Mouse (Mus musculus) kidney, postnatal 14 days (tissue): Measurements from ENCODE around the gene Mmp2.
"Not testable (repeated sequence)": the region's sequence is repeated elsewhere in the genome, so short reads cannot be mapped to it uniquely, and the experiment has no call there.

ENCODE experiments used
- DNase-seq: peaks from one replicate; pipeline ENCODE4 v3.0.0; 2022; ENCODE audit warnings: mixed read lengths

Gene Mmp2

GRCm38 (mm10) chr8:92839161-92839560, 12.1 kb downstream of the Mmp2 start:
- no peak for DNase-seq

GRCm38 (mm10) chr8:92839876-92840275, 12.8 kb downstream of the Mmp2 start:
- DNase-seq: no peak

DNA sequence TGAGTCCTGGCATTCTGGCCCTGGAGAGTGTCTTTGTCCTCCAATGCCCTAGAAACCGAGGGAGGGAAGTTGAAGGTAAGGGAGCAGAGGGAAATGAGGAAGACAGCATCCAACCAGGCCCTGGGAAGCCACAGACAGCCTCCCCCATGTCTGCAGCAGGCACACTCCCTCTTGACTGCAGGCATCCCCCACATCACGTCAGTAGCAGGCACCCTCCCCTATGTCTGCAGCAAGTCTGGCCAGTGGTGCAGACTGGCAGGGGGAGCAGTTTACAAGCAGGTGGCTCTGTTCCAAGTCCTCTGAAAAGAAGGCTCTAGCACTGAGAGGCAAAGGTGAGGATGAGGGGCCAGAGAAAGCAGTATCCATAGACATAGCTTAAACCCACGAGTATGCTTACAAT, 19.6 kb downstream of the Mmp2 start:
- DNase-seq: peak; percentile 30

DNA sequence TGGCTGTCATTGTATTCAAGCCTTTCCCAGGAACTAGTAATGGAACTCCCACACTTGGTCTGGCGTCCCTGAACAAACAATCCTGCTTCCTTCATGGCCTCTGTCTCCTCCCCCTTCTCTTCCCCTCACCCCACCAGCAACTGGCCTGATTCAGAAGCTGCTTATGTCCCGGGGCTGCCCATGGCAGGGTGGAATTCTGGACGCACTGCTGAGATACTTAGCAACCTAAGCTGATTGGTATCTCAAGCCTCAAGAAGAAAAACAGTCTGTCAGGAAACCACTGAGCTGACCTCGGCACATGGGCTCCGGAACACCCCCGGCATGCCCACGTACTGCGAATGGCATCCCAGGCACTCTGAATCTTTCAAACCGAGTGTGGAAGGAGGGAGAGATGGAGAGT, 20.2 kb downstream of the Mmp2 start:
- DNase-seq: peak; percentile 38

DNA sequence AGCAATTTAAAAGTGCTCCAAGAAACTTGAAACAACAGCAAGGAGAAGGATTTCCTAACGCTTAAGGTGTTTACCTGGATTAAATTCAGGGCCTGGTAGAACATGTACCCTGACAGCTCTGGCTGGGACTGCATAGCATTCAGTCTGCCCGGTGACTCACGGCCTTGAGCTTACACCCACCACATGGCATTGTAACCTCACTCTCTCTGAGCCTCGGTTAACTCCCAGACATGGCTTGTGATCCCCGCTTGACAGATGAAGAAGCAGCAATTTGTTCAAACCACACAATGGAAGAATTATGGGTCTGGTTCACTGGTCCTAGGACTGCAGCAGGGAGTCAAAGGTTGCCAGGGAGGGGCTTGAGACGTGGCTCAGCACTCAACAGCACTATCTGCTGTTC, 22.2 kb downstream of the Mmp2 start:
- no peak for DNase-seq

DNA sequence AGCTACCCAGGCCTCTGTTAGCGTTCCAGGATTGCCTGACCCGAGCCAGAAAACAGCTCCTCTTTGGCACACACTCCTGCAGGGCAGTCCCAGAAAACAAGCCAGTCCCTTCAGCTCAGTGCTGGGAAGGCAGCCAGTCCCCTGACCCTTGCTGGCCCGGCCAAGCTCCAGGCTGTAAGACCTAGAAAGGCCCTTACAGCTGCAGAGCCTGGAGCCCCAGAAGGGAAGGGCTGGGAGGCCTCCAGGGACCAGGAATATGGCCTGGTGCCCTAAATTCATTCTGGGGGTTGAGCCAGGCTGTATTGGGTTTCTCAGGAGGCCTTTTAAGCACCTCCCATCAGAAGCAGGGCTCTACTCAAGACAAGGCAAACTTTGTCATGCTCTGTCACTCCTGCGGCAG, 23.1 kb downstream of the Mmp2 start:
- peak; percentile 88 for DNase-seq

- no peak for DNase-seq
Observed at GRCm38 (mm10) chr8:92851381-92851780, 24.3 kb downstream of the Mmp2 start.

GRCm38 (mm10) chr8:92853188-92853983, 26.3 kb downstream of the Mmp2 start:
- no peak for DNase-seq

- no peak for DNase-seq
Observed at GRCm38 (mm10) chr8:92854673-92855072, 27.6 kb downstream of the Mmp2 start.

DNA sequence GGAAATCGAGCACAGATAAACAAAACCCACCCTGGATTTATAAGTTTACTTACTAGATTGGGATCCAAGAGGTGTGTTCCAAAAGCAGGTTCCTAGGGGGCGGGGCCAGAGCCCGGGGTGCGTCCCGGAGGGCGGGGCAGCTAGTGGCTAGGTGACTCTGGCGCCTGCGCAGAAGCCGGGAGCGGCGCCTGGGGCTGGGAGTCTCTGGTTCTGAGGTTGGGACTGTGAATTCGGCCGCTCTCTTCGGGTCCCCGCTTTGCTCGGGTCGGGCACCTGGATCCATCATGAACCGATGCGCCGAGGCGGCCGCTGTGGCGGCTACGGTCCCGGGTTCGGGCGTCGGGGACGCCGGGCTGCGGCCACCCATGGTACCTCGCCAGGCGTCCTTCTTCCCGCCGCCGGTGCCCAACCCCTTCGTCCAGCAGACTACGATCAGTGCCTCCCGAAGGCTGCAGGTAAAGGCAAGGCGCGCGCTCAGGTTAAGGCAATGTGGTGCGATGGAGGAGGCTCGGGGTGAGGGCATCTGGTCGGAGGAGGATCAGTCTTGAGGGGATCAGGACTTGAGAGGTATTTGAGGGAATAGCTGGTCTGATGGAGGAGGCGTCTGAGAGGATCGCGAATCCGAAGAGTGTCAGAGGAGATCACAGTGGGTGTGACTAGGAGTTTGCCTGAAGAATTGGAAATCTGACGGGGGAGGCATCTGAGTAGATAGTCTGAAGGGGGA, 28.2 kb downstream of the Mmp2 start, which contains the start of gene Lpcat2:
Lpcat2 (plus strand) TSS at position 169 of the 724 bp plus-strand sequence.
- DNase-seq: peak; percentile 79

- no peak for DNase-seq
Observed at GRCm38 (mm10) chr8:92856273-92856986, 29.3 kb downstream of the Mmp2 start.

DNA sequence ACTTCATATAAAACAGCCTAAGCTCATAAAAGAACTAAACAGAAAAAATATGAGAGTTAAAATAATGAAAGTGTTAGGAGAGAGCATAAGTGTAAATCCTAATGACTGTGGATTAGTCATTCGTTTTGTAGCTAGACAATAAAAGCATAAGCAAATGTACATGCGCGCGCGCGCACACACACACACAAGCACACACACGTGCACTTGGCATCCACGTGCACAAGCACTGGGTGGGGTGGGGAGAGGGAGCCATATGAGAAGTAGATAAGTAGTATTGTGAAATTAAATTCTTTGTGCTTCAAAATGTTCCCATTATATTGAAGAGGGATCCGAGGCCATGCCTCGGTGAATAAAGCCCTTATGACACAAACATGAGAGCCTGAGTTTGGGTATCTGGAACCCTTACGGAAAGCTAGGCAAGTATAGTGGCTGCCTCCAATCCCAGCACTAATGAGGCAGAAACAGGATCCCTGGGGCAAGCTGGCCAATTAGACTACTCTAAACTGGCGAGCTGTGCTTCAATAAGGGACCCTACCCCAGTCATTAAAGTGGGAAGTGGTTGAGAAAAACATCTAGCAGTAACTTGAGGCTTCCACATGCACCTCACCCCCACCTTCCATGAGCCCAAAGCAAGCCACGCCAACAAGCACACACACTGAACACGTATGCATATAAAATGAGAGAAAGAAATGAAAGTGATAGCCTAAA, 31.5 kb downstream of the Mmp2 start:
- DNase-seq: no peak

DNA sequence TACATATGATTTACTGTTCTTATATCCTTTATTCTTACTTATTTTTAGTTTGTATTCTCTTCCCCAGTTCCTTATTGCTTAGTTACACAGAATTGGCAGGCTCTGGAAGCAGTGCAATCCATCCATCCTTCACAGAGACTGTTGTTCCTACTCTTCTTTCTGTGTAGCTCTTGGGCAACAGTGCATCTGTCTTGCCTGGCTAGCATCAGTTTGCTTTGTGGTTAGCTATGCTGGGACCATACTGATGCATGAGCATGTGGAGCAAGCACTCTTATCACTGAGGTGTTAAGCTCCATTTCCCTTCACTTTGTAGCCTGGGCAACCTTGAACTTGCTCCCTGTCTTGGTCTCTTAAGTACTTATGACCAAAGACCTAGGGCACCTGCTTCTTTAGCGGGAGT, 34.9 kb downstream of the Mmp2 start:
- DNase-seq: no peak

- DNase-seq: no peak
Observed at GRCm38 (mm10) chr8:92870281-92870680, 43.2 kb downstream of the Mmp2 start.

DNA sequence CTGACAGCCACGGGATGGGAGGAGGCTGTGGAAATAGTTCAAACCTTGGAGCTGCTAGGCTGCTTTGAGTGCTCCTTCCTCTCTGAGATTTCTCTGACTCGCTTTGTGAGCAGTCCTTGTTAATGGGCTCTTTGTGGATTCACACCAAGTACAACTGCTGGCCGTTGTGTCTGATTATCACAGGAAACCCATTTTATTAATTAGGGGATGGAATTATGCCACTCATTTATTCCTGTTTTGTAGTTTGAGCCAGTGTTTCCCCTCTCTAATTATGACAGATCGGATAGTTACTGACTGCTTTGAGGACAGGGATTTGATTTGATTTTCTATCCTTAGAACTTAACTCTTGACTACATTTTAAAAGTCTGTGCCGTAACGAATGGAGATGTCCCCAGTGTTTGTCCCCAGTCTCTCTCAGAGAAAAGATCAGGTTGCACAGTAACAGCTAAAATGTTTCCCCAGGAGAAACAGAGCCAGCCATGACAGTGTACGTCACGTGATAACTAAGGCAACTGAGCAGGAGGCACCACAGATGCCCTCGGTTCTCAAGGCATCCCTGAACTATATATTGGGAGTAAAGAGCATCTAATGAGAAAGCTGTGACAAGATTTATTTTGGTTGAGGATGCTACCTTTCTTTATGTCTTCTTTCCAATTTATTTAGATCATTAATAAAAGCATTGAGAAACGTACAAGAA, 45.1 kb downstream of the Mmp2 start:
- DNase-seq: no peak

- DNase-seq: no peak
Observed at GRCm38 (mm10) chr8:92875795-92876194, 48.7 kb downstream of the Mmp2 start.

GRCm38 (mm10) chr8:92881247-92881646, 54.2 kb downstream of the Mmp2 start:
- no peak for DNase-seq

DNA sequence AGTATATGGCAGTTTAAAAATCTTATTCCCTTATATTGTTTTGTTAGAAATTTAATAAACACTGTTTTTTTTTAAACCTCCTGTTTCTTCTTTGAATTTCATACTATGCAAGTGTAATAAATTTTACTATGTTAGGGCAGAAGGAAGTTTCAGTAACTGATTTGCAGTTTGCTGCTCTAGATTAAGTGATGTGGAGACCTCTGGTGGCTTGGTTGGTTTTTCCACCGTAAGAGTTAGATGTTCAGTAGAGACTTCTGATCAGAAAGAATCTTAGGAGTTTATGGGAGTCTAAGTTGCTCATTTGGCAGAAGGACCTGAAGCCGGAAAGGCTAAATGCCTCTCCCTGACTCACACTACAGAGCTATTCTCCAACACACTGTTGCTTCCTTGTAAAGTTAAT, 56.7 kb downstream of the Mmp2 start:
- peak; percentile 40 for DNase-seq

DNA sequence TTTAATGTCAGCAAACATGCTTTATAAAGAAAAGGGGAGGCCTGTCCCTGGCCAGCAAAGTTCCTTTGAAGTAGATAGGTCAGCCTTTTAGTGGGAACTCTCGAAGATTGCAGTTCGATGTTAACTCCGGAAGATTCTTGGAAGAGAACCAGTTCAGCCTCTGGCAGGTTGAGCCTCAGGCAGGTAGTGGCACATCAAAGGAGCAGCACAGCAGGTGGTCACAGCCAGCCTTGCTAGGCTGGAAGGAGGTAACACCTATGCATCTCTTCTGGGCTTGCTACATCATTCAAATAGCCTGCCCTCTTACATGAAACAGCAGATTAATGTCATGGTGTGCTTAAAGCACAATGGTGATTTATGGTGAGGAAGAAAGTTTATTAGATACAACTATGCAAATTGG, 65.1 kb downstream of the Mmp2 start:
- DNase-seq: not testable (repeated sequence)

DNA sequence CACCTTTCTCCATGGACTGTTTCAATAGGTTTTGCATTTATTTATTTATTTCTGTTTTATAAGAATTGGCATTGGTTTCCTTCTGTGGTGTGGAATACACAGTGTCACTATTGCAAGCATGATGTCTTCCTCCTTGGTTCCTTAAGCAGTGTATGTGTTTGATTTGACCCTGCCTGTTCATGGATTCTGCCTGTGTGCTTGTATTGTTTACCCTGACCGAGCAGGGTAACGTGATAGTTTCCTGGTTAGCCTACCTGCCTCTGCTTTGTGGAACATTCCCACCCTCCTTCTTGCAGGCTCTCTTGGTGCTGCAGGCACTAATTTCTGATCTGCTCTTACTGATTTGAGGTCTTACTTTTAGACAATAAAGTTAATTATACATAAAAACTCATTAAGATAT, 66.8 kb downstream of the Mmp2 start:
- no peak for DNase-seq

DNA sequence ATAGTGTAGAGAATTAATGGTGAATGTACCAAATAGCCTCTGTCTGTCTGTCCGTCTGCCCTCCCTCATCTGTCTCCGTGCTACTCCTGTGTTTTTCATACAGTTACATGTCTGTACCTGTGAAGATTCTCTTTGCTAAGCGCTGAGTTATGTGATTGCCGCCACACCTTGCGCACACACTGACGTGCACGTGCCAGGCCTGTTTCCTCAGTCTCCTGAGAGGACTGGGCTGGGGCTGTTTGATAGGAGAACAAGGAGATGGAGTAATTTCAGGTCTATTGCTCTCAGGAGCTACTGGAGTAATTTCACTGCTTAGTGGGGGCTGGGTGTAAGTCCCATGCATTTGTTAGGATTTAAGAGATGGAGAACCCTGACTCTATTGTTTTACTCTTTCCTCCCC, 68.0 kb downstream of the Mmp2 start:
- no peak for DNase-seq

- DNase-seq: no peak
Observed at GRCm38 (mm10) chr8:92896056-92896455, 69.0 kb downstream of the Mmp2 start.
